Mouse (Mus musculus): ENCODE measurements around the gene Lmo7. TPM values are rescaled to one million over a fixed set of nuclear protein-coding genes. Genes with fewer than 3 reads are reported as not detected.

Lmo7 gene
- polyA plus RNA-seq, 1 experiment from 2014 or later = 36.2 TPM

GRCm38 (mm10) chr14:101806058-101806457 lies 76.3 kb downstream of the Lmo7 start:
- peak; percentile 55; the same call in 1 of the 2 replicates for ATAC-seq (ENCODE audit: borderline replicate concordance, extremely low read depth, low FRiP score, low TSS enrichment)
- H3K4me3 ChIP-seq = no peak overlapping the region
- no peak overlapping the region for H3K4me2 ChIP-seq
- H3K4me1 ChIP-seq = peaks cover 24% of the 10 kb centered on the region
- H3K9ac ChIP-seq = no peak overlapping the region
- 37% methylated on average over 5 of the region's 5 CpGs for WGBS
- peak overlapping the region; percentile 81 for H3K27ac ChIP-seq
- no peaks in the 10 kb centered on the region for H3K9me3 ChIP-seq
- no peaks in the 10 kb centered on the region for H3K27me3 ChIP-seq
- H3K36me3 ChIP-seq = no peaks in the 10 kb centered on the region

- no peaks in the 10 kb centered on the region for H3K36me3 ChIP-seq
- H3K27me3 ChIP-seq = no peaks in the 10 kb centered on the region
- H3K27ac ChIP-seq = 0 out of 2 replicates have a peak overlapping the region, but pooled peaks have one; percentile 11
- peaks cover 24% of the 10 kb centered on the region for H3K4me1 ChIP-seq
- no peaks in the 10 kb centered on the region for H3K9me3 ChIP-seq
- H3K4me2 ChIP-seq = no peak overlapping the region
- WGBS = 76% methylated on average over 4 of the region's 4 CpGs
- no peak for ATAC-seq (ENCODE audit: borderline replicate concordance, extremely low read depth, low FRiP score, low TSS enrichment)
- no peak overlapping the region for H3K4me3 ChIP-seq
- no peak overlapping the region for H3K9ac ChIP-seq
Observed at GRCm38 (mm10) chr14:101806607-101807006, 76.8 kb downstream of the Lmo7 start.

GRCm38 (mm10) chr14:101816450-101816849 lies 86.7 kb downstream of the Lmo7 start:
- Histone ChIP-seq H3K4me3 (no peak overlapping the region), H3K36me3 (no peaks in the 10 kb centered on the region), H3K9ac (no peak overlapping the region), H3K4me2 (no peak overlapping the region), H3K4me1 (no peaks in the 10 kb centered on the region), H3K27me3 (no peaks in the 10 kb centered on the region), H3K9me3 (no peaks in the 10 kb centered on the region), H3K27ac (no peak overlapping the region)
- 60% methylated on average over 5 of the region's 5 CpGs for WGBS
- ATAC-seq (ENCODE audit: borderline replicate concordance, extremely low read depth, low FRiP score, low TSS enrichment) = no peak

- H3K4me2 ChIP-seq = no peak overlapping the region
- no peak overlapping the region for H3K9ac ChIP-seq
- no peaks in the 10 kb centered on the region for H3K27me3 ChIP-seq
- no peaks in the 10 kb centered on the region for H3K36me3 ChIP-seq
- no peaks in the 10 kb centered on the region for H3K9me3 ChIP-seq
- no peak overlapping the region for H3K27ac ChIP-seq
- 87% methylated on average over 6 of the region's 6 CpGs for WGBS
- no peak for ATAC-seq (ENCODE audit: borderline replicate concordance, extremely low read depth, low FRiP score, low TSS enrichment)
- H3K4me3 ChIP-seq = no peak overlapping the region
- H3K4me1 ChIP-seq = no peaks in the 10 kb centered on the region
Observed at GRCm38 (mm10) chr14:101822390-101822789, 92.6 kb downstream of the Lmo7 start.

GRCm38 (mm10) chr14:101822871-101823270 lies 93.1 kb downstream of the Lmo7 start:
- H3K27ac ChIP-seq = no peak overlapping the region
- H3K4me2 ChIP-seq = no peak overlapping the region
- H3K9ac ChIP-seq = no peak overlapping the region
- H3K4me3 ChIP-seq = no peak overlapping the region
- no peak for ATAC-seq (ENCODE audit: borderline replicate concordance, extremely low read depth, low FRiP score, low TSS enrichment)
- no peaks in the 10 kb centered on the region for H3K27me3 ChIP-seq
- no peaks in the 10 kb centered on the region for H3K4me1 ChIP-seq
- WGBS = 67% methylated on average over 4 of the region's 4 CpGs
- H3K36me3 ChIP-seq = no peaks in the 10 kb centered on the region
- no peaks in the 10 kb centered on the region for H3K9me3 ChIP-seq

- Histone ChIP-seq H3K4me3 (no peak overlapping the region), H3K27me3 (no peaks in the 10 kb centered on the region), H3K4me1 (0 out of 2 replicates have a peak, but pooled peaks cover 12% of the 10 kb centered on the region), H3K27ac (no peak overlapping the region), H3K9ac (no peak overlapping the region), H3K4me2 (no peak overlapping the region), H3K9me3 (no peaks in the 10 kb centered on the region), H3K36me3 (no peaks in the 10 kb centered on the region)
- WGBS = 50% methylated on average over 5 of the region's 5 CpGs
- ATAC-seq (ENCODE audit: borderline replicate concordance, extremely low read depth, low FRiP score, low TSS enrichment) = no peak
Observed at GRCm38 (mm10) chr14:101829676-101830075, 99.9 kb downstream of the Lmo7 start.

- H3K4me2 ChIP-seq = no peak overlapping the region
- ATAC-seq (ENCODE audit: borderline replicate concordance, extremely low read depth, low FRiP score, low TSS enrichment) = no peak
- WGBS = 27% methylated on average over 6 of the region's 6 CpGs
- H3K27me3 ChIP-seq = no peaks in the 10 kb centered on the region
- H3K4me1 ChIP-seq = 0 out of 2 replicates have a peak, but pooled peaks cover 12% of the 10 kb centered on the region
- H3K27ac ChIP-seq = no peak overlapping the region
- no peaks in the 10 kb centered on the region for H3K36me3 ChIP-seq
- no peak overlapping the region for H3K9ac ChIP-seq
- H3K4me3 ChIP-seq = no peak overlapping the region
- H3K9me3 ChIP-seq = no peaks in the 10 kb centered on the region
Observed at GRCm38 (mm10) chr14:101830116-101830515, 100.4 kb downstream of the Lmo7 start.

GRCm38 (mm10) chr14:101834109-101834508 lies 104.4 kb downstream of the Lmo7 start:
- no peak for ATAC-seq (ENCODE audit: borderline replicate concordance, extremely low read depth, low FRiP score, low TSS enrichment)
- no peaks in the 10 kb centered on the region for H3K9me3 ChIP-seq
- H3K4me3 ChIP-seq = no peak overlapping the region
- H3K4me1 ChIP-seq = peaks cover 23% of the 10 kb centered on the region; the same call in 1 of the 2 replicates
- H3K27me3 ChIP-seq = no peaks in the 10 kb centered on the region
- WGBS = 55% methylated on average over 3 of the region's 3 CpGs
- no peak overlapping the region for H3K9ac ChIP-seq
- H3K36me3 ChIP-seq = no peaks in the 10 kb centered on the region
- no peak overlapping the region for H3K27ac ChIP-seq
- H3K4me2 ChIP-seq = no peak overlapping the region

GRCm38 (mm10) chr14:101836401-101836800 lies 106.6 kb downstream of the Lmo7 start:
- H3K36me3 ChIP-seq = no peaks in the 10 kb centered on the region
- no peaks in the 10 kb centered on the region for H3K27me3 ChIP-seq
- no peak overlapping the region for H3K9ac ChIP-seq
- ATAC-seq (ENCODE audit: borderline replicate concordance, extremely low read depth, low FRiP score, low TSS enrichment) = no peak
- no peaks in the 10 kb centered on the region for H3K9me3 ChIP-seq
- no peak overlapping the region for H3K27ac ChIP-seq
- H3K4me3 ChIP-seq = no peak overlapping the region
- no peak overlapping the region for H3K4me2 ChIP-seq
- peaks cover 20% of the 10 kb centered on the region for H3K4me1 ChIP-seq
- 75% methylated on average over 2 of the region's 2 CpGs for WGBS

GRCm38 (mm10) chr14:101837176-101837575 lies 107.4 kb downstream of the Lmo7 start:
- WGBS = 64% methylated on average over 6 of the region's 6 CpGs
- no peaks in the 10 kb centered on the region for H3K9me3 ChIP-seq
- no peaks in the 10 kb centered on the region for H3K27me3 ChIP-seq
- no peaks in the 10 kb centered on the region for H3K36me3 ChIP-seq
- ATAC-seq (ENCODE audit: borderline replicate concordance, extremely low read depth, low FRiP score, low TSS enrichment) = no peak
- H3K4me3 ChIP-seq = no peak overlapping the region
- H3K4me2 ChIP-seq = no peak overlapping the region
- no peak overlapping the region for H3K27ac ChIP-seq
- H3K4me1 ChIP-seq = peaks cover 20% of the 10 kb centered on the region
- H3K9ac ChIP-seq = no peak overlapping the region

GRCm38 (mm10) chr14:101838231-101838839 lies 108.6 kb downstream of the Lmo7 start:
- no peak overlapping the region for H3K4me3 ChIP-seq
- H3K4me1 ChIP-seq = peaks cover 20% of the 10 kb centered on the region
- no peak overlapping the region for H3K27ac ChIP-seq
- no peak overlapping the region; the same call in 1 of the 2 replicates for H3K4me2 ChIP-seq
- no peak overlapping the region for H3K9ac ChIP-seq
- H3K36me3 ChIP-seq = no peaks in the 10 kb centered on the region
- WGBS = 21% methylated on average over 7 of the region's 7 CpGs
- H3K27me3 ChIP-seq = no peaks in the 10 kb centered on the region
- H3K9me3 ChIP-seq = no peaks in the 10 kb centered on the region
- no peak for ATAC-seq (ENCODE audit: borderline replicate concordance, extremely low read depth, low FRiP score, low TSS enrichment)

- peaks cover 20% of the 10 kb centered on the region for H3K4me1 ChIP-seq
- H3K9me3 ChIP-seq = no peaks in the 10 kb centered on the region
- peak; percentile 74 for ATAC-seq (ENCODE audit: borderline replicate concordance, extremely low read depth, low FRiP score, low TSS enrichment)
- H3K36me3 ChIP-seq = no peaks in the 10 kb centered on the region
- peak overlapping the region; percentile 90 for H3K27ac ChIP-seq
- peak overlapping the region; percentile 32 for H3K9ac ChIP-seq
- H3K4me2 ChIP-seq = peak overlapping the region; percentile 48
- peak overlapping the region; percentile 37 for H3K4me3 ChIP-seq
- 32% methylated on average over 24 of the region's 24 CpGs for WGBS
- no peaks in the 10 kb centered on the region for H3K27me3 ChIP-seq
Observed at GRCm38 (mm10) chr14:101839771-101840731, 110.3 kb downstream of the Lmo7 start.
